Mouse (Mus musculus) olfactory bulb, adult 2 months (tissue): Measurements from ENCODE around the gene Ncstn.

ENCODE experiments used
- CTCF ChIP-seq: fragments of 200-500 bp; IDR thresholded peaks from 2 replicates; pipeline ENCODE4 v1.5.1; 2012; ENCODE audit warnings: low read depth, mild to moderate bottlenecking, low read length, moderate library complexity; ENCODE audit not compliant: insufficient read depth
- POLR2A ChIP-seq: fragments of 200-500 bp; IDR thresholded peaks from 2 replicates; pipeline ENCODE4 v1.6.1; 2012; ENCODE audit warnings: mild to moderate bottlenecking, low read depth, low read length, moderate library complexity; ENCODE audit not compliant: insufficient read depth

DNA sequence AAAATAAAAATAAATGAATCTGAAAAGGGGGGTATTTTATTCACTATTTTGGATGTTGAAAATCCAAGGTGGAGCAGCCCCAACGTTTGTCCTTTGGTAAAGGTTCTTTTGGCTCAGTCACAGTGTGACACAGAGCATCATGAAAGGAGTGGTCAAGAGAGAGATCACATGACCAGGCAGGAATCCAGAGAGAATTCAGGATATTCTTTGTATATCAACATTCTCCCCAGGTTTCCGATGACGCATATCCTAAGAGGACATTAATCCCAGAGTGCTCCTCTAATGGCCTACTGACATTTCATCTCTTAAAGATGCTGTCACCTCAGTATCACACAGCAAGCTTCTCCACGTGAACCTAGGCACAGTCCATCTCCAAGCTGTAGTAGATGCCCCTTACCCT, 21.0 kb upstream of the Ncstn start:
- TF ChIP-seq CTCF = no peak
- no peak for TF ChIP-seq POLR2A
